Comparison of ENCODE assay signal across 10 mouse cellular contexts in genomic region chr14:28417019-28417418, GRCm38 (mm10).
DNase-seq lines count a peak whose midpoint lies in the region; ATAC-seq and TF ChIP-seq lines count a peak whose summit lies in the region.
"Had no signal": no experiment of that assay in that cellular context is flagged by ENCODE, and none has a peak within 500 bp of the region (broad histone marks: within the 10 kb centered on the region; RNA-seq: fewer than 3 reads in every experiment).

No protein-coding gene starts in this region.

- H3K4me1 ChIP-seq in lung, embryonic 14.5 days (ENCODE audit: insufficient read depth): peaks cover 9% of the 10 kb centered on the region; the same call in 1 of the 2 replicates
- peaks cover 18% of the 10 kb centered on the region for H3K4me1 ChIP-seq in forebrain, embryonic 12.5 days
- peaks cover 18% of the 10 kb centered on the region for H3K4me1 ChIP-seq in heart, embryonic 16.5 days (ENCODE audit: control insufficient read depth, insufficient read depth, low read length)
- peaks cover 2% of the 10 kb centered on the region; the same call in 1 of the 2 replicates for H3K4me1 ChIP-seq in neural tube, embryonic 15.5 days

- no peak overlapping the region for H3K9ac ChIP-seq in lung, embryonic 14.5 days
- no peak overlapping the region for H3K9ac ChIP-seq in forebrain, embryonic 12.5 days
- 0 out of 2 replicates have a peak overlapping the region, but pooled peaks have one; percentile 4 for H3K9ac ChIP-seq in heart, embryonic 16.5 days (ENCODE audit: low read length)
- H3K9ac ChIP-seq in neural tube, embryonic 15.5 days (replicated peaks): no peak overlapping the region

- no peaks in the 10 kb centered on the region for H3K36me3 ChIP-seq in lung, embryonic 14.5 days (ENCODE audit: insufficient read depth)
- H3K36me3 ChIP-seq in forebrain, embryonic 12.5 days (replicated peaks): no peaks in the 10 kb centered on the region
- no peaks in the 10 kb centered on the region for H3K36me3 ChIP-seq in heart, embryonic 16.5 days (ENCODE audit: control insufficient read depth, insufficient read depth)
- no peaks in the 10 kb centered on the region for H3K36me3 ChIP-seq in neural tube, embryonic 15.5 days

- H3K27ac ChIP-seq in lung, embryonic 14.5 days (ENCODE audit: low read depth): peak overlapping the region; percentile 47; the same call in 1 of the 2 replicates
- peak overlapping the region; percentile 2; the same call in 1 of the 2 replicates for H3K27ac ChIP-seq in forebrain, embryonic 12.5 days
- peak overlapping the region; percentile 76 for H3K27ac ChIP-seq in heart, embryonic 16.5 days (ENCODE audit: low read length)
- no peak overlapping the region for H3K27ac ChIP-seq in neural tube, embryonic 15.5 days (replicated peaks)

- no peak overlapping the region for H3K4me3 ChIP-seq in lung, embryonic 14.5 days (ENCODE audit: low read depth, low read length)
- H3K4me3 ChIP-seq in forebrain, embryonic 12.5 days (replicated peaks): no peak overlapping the region
- H3K4me3 ChIP-seq in heart, embryonic 16.5 days (ENCODE audit: low read length): no peak overlapping the region
- H3K4me3 ChIP-seq in neural tube, embryonic 15.5 days (replicated peaks): no peak overlapping the region
- H3K4me3 ChIP-seq: myocyte had no signal

- TF ChIP-seq CTCF in lung, embryonic 14.5 days (IDR thresholded peaks at IDR 0.05; ENCODE audit: low read depth): no peak

- no peaks in the 10 kb centered on the region for H3K27me3 ChIP-seq in lung, embryonic 14.5 days (ENCODE audit: insufficient read depth, low read length)
- H3K27me3 ChIP-seq in forebrain, embryonic 12.5 days: 0 out of 2 replicates have a peak, but pooled peaks cover 4% of the 10 kb centered on the region
- no peaks in the 10 kb centered on the region; the same call in 1 of the 2 replicates for H3K27me3 ChIP-seq in heart, embryonic 16.5 days (ENCODE audit: control insufficient read depth, insufficient read depth, low read length)
- no peaks in the 10 kb centered on the region for H3K27me3 ChIP-seq in neural tube, embryonic 15.5 days (replicated peaks)

- H3K4me2 ChIP-seq in lung, embryonic 14.5 days: no peak overlapping the region
- no peak overlapping the region for H3K4me2 ChIP-seq in forebrain, embryonic 12.5 days
- no peak overlapping the region for H3K4me2 ChIP-seq in heart, embryonic 16.5 days (ENCODE audit: low read depth, low read length)
- no peak overlapping the region for H3K4me2 ChIP-seq in neural tube, embryonic 15.5 days

- peak; percentile 87; the same call in 1 of the 2 replicates for ATAC-seq in lung, embryonic 14.5 days (ENCODE audit: insufficient read depth)
- no peak for ATAC-seq in forebrain, embryonic 12.5 days (ENCODE audit: low FRiP score)
- peak; percentile 96 for ATAC-seq in heart, embryonic 16.5 days (replicated peaks; ENCODE audit: extremely low read depth, insufficient read depth, low FRiP score)
- no peak for ATAC-seq in neural tube, embryonic 15.5 days (ENCODE audit: low FRiP score)
- ATAC-seq in megakaryocyte, adult 5-6 weeks (ENCODE audit: poor library complexity, severe bottlenecking): no peak

- WGBS in lung, embryonic 14.5 days: 11% methylated on average over 8 of the region's 8 CpGs
- WGBS in forebrain, embryonic 12.5 days: 21% methylated on average over 8 of the region's 8 CpGs
- 12% methylated on average over 8 of the region's 8 CpGs for WGBS in heart, embryonic 16.5 days
- WGBS in neural tube, embryonic 15.5 days: 10% methylated on average over 8 of the region's 8 CpGs

- H3K9me3 ChIP-seq in lung, embryonic 14.5 days (ENCODE audit: low read depth, low read length): no peaks in the 10 kb centered on the region
- no peaks in the 10 kb centered on the region for H3K9me3 ChIP-seq in forebrain, embryonic 12.5 days
- H3K9me3 ChIP-seq in heart, embryonic 16.5 days (replicated peaks; ENCODE audit: control insufficient read depth, low read length): no peaks in the 10 kb centered on the region
- no peaks in the 10 kb centered on the region for H3K9me3 ChIP-seq in neural tube, embryonic 15.5 days (replicated peaks)

- DNase-seq in lung, embryonic 14.5 days: peak; percentile 78
- DNase-seq in lung, postnatal 25 days (ENCODE audit: low spot score): no peak
- peak; percentile 46 for DNase-seq in lung, postnatal 10 days
- DNase-seq in cerebellum, postnatal 36 days: no peak
- DNase-seq: gastrocnemius, postnatal 36 days had no signal

Comparison
In these comparisons a context has a peak if more than half of its experiments do, and no peak if none do; other contexts are left out.
1. DNase-seq: peak in lung, embryonic 14.5 days (single experiment) and lung, postnatal 10 days (single experiment); none in lung, postnatal 25 days (single experiment) and cerebellum, postnatal 36 days (0 of 2).
2. ATAC-seq: peak in lung, embryonic 14.5 days (single experiment) and heart, embryonic 16.5 days (single experiment); none in forebrain, embryonic 12.5 days (single experiment), neural tube, embryonic 15.5 days (single experiment) and megakaryocyte, adult 5-6 weeks (single experiment).